Mouse (Mus musculus): Measurements from ENCODE around the gene Ppp1r12a. TPM values are rescaled to one million over a fixed set of nuclear protein-coding genes. Genes with fewer than 3 reads are reported as not detected.
A peak's percentile ranks its signal among the peaks of the same experiment; 100 is the strongest.

Gene Ppp1r12a
- total RNA-seq (2015; ENCODE audit: low replicate concordance) = 49.9 and 53.6 TPM in 2 replicates
- total RNA-seq (2017; ENCODE audit: low replicate concordance) = 80.1 and 81.4 TPM in 2 replicates

- peak; percentile 90 for ATAC-seq (replicated peaks; ENCODE audit: low FRiP score, poor library complexity, severe bottlenecking)
Measured at GRCm38 (mm10) chr10:108161261-108162256, at the start of gene Ppp1r12a. Gene Ppp1r12a (plus strand): TSS chr10:108162193.

DNA sequence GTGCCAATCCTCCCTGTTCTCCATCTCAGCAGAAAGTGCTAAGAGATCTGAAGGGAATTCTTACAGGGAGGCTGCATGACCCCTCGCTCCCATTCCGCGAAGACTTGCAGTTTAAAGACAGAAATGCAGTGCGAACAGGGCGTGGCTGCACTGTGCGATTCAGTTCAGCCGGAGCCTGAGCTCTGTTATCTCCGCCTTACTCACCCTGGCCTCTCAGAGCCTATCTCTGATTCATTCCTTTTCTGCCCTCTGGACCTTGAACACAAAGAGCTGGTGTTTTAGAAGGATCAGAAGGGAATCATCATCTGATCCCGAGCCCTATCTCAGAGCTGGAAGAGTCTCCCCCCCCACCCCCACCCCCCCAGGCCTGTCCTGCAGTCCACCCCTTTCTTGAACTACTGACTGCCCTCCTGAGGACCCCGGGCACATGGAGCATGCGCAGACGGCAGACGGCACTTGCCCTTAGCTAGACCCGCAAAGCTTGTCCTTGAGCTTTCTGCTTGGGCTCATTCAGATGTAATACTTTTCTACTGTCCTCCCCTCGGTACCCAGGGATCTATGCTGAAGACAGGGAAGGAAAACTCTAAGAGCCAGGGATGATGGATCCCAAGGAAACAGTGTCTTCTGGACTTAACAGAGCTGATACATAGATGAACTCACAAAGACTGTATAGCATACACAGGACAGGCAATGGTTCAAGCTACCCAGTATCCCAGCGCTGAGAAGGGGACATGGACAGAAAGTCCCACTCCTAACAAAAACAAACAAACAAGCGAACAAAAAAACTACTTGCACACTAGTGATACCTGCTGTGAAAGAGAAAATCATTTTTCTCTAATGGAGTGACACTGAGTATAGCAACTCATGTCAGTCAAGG is 48.4 kb upstream of the Ppp1r12a start:
- no peak for ATAC-seq (replicated peaks; ENCODE audit: low FRiP score, poor library complexity, severe bottlenecking)

- no peak for ATAC-seq (replicated peaks; ENCODE audit: low FRiP score, poor library complexity, severe bottlenecking)
Measured at GRCm38 (mm10) chr10:108118200-108119163, 43.5 kb upstream of the Ppp1r12a start.

DNA sequence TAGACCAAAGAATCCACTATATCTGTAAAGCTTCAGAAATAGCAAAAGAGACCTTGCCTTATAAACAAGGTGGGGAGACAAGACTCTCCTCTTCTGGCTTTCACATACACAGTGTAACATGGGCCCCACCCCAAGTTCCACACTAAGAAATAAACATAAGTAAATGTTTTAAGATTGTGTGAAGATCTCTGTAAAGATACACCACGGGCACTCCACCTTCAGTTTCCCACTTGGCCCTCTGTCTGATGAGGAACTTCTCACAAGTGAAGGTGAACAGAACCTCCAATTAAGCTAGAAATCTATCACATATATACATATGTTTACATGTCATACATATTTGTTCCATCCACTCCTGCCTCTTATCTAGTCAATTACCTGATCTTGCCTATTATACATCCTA is 42.6 kb upstream of the Ppp1r12a start:
- ATAC-seq (replicated peaks; ENCODE audit: low FRiP score, poor library complexity, severe bottlenecking) = no peak

DNA sequence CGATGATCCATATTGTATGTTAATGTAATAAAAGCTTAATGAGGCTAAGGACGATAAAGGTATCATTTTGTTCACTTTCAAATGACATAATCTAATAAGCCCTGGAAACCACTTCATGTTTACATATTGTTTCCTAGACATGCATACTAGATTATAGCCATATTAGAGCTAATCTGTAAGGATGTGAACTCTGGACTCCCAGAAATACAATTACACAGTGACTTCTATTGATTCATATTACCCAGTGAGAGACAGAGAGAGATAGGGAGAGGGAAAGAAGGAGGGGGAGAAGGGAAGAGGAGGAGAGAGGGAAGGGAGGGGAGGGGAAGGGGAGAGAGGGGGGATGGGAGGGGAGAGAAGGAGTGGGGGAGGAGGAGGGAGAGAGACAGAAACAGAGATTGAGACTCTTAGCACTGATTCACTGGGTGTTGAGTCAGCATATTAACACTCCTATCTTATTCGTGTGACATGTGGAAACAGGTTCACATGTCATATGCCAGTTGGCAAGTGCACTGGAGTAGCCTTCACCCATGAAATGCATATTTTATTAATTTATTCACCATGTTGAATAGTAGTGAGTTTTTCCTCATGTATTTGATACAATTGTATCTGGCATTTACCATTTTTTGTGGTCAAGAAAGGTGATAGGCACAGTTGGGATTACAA is 36.9 kb upstream of the Ppp1r12a start:
- ATAC-seq (replicated peaks; ENCODE audit: low FRiP score, poor library complexity, severe bottlenecking) = no peak

DNA sequence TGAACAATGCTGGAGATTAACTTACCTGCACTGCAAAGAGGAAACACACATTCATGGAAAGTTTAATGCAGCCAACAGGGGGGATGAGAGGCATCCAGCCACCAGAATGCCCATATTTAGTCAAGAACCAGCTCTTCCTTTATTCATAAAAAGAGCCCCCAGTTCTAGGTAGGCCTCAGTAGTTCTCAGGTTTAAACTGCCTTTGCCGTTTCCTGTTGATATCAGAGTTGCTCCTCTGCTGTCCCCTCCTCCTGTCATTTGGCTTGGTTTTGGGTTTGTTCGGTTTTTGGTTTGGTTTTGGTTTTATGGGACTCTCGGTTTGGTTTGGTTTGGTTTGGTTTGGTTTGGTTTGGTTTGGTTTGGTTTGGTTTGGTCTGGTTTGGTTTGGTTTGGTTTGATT is 32.8 kb upstream of the Ppp1r12a start:
- ATAC-seq (replicated peaks; ENCODE audit: low FRiP score, poor library complexity, severe bottlenecking) = no peak

DNA sequence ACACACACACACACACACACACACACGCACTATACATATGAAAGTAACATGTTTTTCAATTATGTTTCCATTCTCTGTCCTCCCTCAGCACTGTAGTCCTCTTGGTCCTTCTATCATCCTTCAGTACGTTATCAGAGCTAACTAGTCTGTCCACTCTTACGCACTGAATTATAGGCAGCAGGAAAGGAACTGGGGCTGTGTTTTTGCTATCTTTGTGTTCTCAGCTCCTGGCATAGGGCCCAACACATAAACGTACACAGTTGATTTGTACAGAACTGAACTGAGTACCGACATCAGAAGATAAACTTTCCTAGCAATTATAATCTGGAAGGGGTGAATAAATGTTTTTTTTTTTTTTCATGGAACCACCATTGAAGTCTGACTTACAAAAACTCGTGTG is 30.1 kb upstream of the Ppp1r12a start:
- ATAC-seq (replicated peaks; ENCODE audit: low FRiP score, poor library complexity, severe bottlenecking) = no peak

DNA sequence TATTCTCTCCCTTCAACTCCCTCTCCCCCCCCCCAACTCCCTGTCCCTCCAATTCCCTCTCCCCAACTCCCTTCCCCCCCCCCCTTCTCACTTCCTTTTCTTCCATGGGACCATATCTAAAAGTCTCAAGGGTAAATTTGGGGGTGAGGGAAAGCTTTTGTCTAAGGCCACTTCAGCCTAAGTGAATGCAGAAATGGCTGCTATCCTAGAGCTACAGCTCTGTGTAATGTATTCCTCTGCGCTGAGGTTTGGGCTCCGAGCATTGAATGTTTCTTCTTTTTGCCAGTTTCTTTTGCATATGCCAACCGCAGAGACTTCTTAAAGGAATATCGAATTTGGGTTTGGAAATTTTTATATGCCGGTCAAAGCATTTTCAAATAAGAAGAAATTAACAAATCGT is 28.7 kb upstream of the Ppp1r12a start:
- ATAC-seq (replicated peaks; ENCODE audit: low FRiP score, poor library complexity, severe bottlenecking) = no peak

DNA sequence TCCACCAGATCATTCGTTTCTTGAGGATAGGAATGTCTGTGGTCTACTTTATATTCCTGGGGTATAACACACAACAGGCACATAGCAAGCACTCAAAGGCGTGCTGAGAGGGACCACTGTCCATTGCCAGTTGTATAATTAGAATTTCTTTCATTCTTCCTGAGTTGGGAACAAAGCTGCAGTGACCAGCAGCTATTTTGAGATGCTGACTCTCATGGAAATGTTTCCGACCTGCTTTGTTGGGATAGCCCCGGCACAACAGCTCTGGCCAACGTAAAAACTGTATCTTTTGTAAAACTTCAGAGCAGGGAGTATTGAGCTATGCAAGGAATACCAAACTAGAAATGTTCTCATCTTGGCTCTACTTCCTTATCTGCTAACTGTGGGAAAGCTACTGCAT is 28.2 kb upstream of the Ppp1r12a start:
- ATAC-seq (replicated peaks; ENCODE audit: low FRiP score, poor library complexity, severe bottlenecking) = no peak

- ATAC-seq (replicated peaks; ENCODE audit: low FRiP score, poor library complexity, severe bottlenecking) = no peak
Measured at GRCm38 (mm10) chr10:108138347-108138746, 23.6 kb upstream of the Ppp1r12a start.

DNA sequence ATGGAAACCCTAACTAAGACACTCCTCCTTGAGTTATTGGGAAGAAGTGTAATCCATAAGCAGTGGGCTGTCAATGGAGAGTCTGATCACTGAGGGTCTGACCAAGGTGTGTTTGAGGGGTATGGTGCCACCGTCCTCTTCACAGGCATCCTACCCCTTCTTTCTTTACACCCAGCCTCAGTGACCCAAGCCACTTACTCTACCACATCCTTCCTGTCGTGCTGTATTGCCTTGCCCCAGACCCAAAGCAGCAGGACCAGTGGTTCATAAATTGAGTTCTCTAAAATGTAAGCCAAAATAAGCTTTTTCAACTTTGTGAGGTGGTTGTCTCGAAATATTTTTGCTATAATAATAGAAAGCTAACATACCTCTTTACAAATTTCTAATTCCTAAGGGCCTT is 22.2 kb upstream of the Ppp1r12a start:
- no peak for ATAC-seq (replicated peaks; ENCODE audit: low FRiP score, poor library complexity, severe bottlenecking)

DNA sequence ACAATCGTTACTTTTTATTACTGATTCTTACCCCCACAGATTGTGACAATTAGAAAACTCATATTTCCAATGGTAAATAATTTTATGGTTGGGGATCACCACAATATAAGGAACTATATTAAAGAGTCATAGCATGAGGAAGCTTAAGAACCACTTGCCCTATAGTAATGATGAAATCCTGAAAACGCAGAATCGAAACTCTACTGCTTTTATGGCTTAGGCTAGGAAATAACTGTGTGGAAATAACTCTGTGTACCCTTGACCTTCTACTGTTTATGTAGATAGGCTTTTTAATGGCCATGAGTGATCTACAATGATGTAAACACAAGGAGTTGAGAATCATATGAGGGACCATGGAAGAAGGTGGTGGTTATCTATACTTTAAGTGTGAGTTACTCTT is 21.3 kb upstream of the Ppp1r12a start:
- ATAC-seq (replicated peaks; ENCODE audit: low FRiP score, poor library complexity, severe bottlenecking) = no peak

GRCm38 (mm10) chr10:108143991-108144525 is 17.9 kb upstream of the Ppp1r12a start:
- ATAC-seq (replicated peaks; ENCODE audit: low FRiP score, poor library complexity, severe bottlenecking) = no peak

GRCm38 (mm10) chr10:108145701-108146100 is 16.3 kb upstream of the Ppp1r12a start:
- ATAC-seq (replicated peaks; ENCODE audit: low FRiP score, poor library complexity, severe bottlenecking) = no peak

GRCm38 (mm10) chr10:108147031-108147430 is 15.0 kb upstream of the Ppp1r12a start:
- ATAC-seq (replicated peaks; ENCODE audit: low FRiP score, poor library complexity, severe bottlenecking) = no peak

GRCm38 (mm10) chr10:108153301-108153700 is 8.7 kb upstream of the Ppp1r12a start:
- ATAC-seq (replicated peaks; ENCODE audit: low FRiP score, poor library complexity, severe bottlenecking) = no peak

GRCm38 (mm10) chr10:108155042-108155686 is 6.8 kb upstream of the Ppp1r12a start:
- no peak for ATAC-seq (replicated peaks; ENCODE audit: low FRiP score, poor library complexity, severe bottlenecking)

- ATAC-seq (replicated peaks; ENCODE audit: low FRiP score, poor library complexity, severe bottlenecking) = no peak
Measured at GRCm38 (mm10) chr10:108155687-108156067, 6.3 kb upstream of the Ppp1r12a start.

Measured in erythroblast, adult 5-6 weeks (primary cell).